Mouse (Mus musculus): ENCODE measurements at regions not wholly inside any gene's neighbourhood (a gene's known extent, or its start where the extent isn't known, plus 50 kb on each side); places are given as distances from the start of the nearest gene placed in this dataset.

- intact Hi-C loops (cut with DNase I) = no loop called here
- DNase-seq = no peak
These were observed 1039.1 kb downstream of the Slc22a22 start for GRCm38 (mm10) chr15:56438370-56438769.

- intact Hi-C loops (cut with DNase I) = no loop called here
These were observed 1041.3 kb downstream of the Slc22a22 start for GRCm38 (mm10) chr15:56436131-56436530.

GRCm38 (mm10) chr15:56425986-56426385, 1051.4 kb downstream of the Slc22a22 start:
- intact Hi-C loops (cut with DNase I) = no loop called here

More at GRCm38 (mm10) chr15:56436131-56436530, 1041.3 kb downstream of the Slc22a22 start:
- no peak for DNase-seq

GRCm38 (mm10) chr15:56420681-56421080, 1056.7 kb downstream of the Slc22a22 start:
- intact Hi-C loops (cut with DNase I) = no loop called here

More at GRCm38 (mm10) chr15:56425986-56426385, 1051.4 kb downstream of the Slc22a22 start:
- no peak for DNase-seq

GRCm38 (mm10) chr15:56391982-56392381, 1085.4 kb downstream of the Slc22a22 start:
- intact Hi-C loops (cut with DNase I) = no loop called here
- no peak for DNase-seq

More at GRCm38 (mm10) chr15:56420681-56421080, 1056.7 kb downstream of the Slc22a22 start:
- DNase-seq = no peak

- DNase-seq = no peak
- intact Hi-C loops (cut with DNase I) = no loop called here
These were observed 1098.9 kb downstream of the Slc22a22 start for GRCm38 (mm10) chr15:56378511-56378910.

- no peak for DNase-seq
- intact Hi-C loops (cut with DNase I) = no loop called here
These were observed 1126.5 kb downstream of the Slc22a22 start for GRCm38 (mm10) chr15:56350903-56351302.

DNA sequence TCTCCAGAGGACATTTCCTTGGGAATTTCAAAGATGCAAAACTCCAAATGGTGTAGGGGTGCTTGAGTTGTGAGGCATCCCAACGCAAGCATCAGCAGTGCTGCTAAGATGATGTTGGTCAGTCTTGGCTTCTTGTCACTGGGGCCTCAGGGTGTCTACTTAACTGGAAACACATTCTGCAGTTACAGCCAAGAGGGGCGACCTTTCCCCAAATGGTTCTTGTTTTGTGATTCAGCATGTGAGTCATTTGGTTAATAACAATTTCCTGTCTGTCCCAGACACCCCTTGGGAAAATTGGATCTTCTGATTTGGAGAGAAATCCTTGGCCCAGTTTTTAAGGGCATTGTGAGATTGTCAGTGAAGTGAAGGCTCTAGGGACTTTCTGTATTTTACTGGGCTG, 1131.3 kb downstream of the Slc22a22 start:
- intact Hi-C loops (cut with DNase I) = no loop called here
- no peak for DNase-seq

- intact Hi-C loops (cut with DNase I) = no loop called here
- DNase-seq = no peak
These were observed 1132.5 kb downstream of the Slc22a22 start for GRCm38 (mm10) chr15:56344973-56345372.

GRCm38 (mm10) chr15:56344304-56344932, 1133.0 kb downstream of the Slc22a22 start:
- DNase-seq = no peak
- intact Hi-C loops (cut with DNase I) = no loop called here

DNA sequence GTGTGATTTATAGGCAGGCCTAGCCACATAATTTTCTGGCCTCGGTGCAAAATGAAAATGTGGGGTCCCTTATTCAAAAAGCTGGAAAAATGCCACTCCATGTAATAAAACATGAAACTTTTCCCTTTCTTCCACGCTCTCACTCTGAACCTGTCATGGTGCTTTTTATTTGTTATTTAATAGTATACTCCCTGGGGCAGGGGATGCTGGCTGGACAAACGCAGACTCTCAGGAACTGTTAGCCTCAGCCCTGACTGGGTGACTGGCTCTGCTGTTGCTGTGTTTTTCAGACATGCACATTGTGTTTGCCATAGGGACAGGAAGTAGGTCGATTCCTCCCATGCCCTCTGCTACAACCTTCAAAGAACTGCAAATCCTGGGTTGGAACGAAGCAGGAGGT, 1139.5 kb downstream of the Slc22a22 start:
- intact Hi-C loops (cut with DNase I) = loop anchor here (2.0 to 10.0 kb wide), 3 partner anchors 407 to 1171 kb away; no protein-coding TSS in a partner anchor
- no peak for DNase-seq

DNA sequence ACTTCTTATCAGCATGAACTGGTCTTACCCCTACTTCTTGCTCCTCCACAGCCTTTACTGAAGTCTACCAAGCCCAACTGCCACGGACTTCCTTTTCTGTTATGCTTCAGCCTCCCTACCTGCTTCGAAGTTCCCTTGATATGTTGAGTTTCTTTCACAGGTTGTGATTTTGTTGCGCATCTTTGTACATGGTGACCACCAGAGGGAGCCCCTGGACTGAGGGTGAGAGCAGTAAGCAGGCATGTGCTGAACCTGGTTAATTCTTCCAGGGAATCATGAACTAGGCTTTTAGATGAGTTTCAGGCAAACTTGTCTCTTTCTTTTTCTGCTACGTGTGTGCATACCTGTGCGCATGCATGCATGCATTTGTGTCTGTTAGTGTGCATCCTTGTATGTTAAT, 1141.0 kb downstream of the Slc22a22 start:
- DNase-seq = peak; percentile 17 to 48
- intact Hi-C loops (cut with DNase I) = loop anchor here (2.0 to 10.0 kb wide), 3 partner anchors 408 to 1172 kb away; no protein-coding TSS in a partner anchor

DNA sequence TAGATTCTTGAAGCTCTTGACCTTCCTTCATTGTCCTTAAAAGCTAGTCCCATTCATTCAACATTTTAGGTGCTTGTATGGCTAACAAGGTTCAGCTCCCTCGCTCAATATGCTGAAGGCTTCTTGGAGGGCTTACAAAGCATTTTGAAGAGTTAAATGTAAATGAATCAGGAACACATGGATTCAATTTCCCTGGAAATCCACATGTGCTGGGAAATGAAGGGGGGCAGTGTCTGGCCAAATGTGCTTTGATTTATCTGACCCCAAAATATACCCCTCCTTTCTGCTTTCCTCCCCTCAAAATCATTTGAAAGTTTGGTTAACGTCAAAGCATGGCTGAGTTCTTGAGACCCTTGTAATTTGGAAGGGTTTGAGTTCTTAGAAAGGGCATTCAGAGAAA, 1142.4 kb downstream of the Slc22a22 start:
- DNase-seq = no peak
- intact Hi-C loops (cut with DNase I) = loop anchor here (10.0 kb wide), 2 partner anchors 410 to 520 kb away; no protein-coding TSS in a partner anchor

DNA sequence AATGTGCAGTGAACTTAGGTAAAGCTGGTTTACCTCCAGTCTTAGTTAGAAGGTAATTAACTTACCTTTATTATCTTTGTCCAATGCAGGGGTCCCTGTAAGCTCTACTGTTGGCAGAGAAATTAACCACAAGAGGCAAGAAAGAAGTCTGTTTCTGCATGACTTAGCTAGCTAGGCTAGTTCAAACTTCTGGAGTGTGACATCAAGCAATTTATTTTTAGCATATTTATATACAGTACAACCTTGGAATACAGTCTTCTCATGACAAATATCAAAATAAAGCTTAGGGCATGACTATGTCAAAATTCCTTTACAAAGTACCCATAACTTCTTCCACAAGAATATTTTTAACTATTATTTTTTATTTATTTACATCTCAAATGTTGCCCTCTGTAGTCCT, 1156.9 kb downstream of the Slc22a22 start:
- no peak for DNase-seq
- intact Hi-C loops (cut with DNase I) = no loop called here

DNA sequence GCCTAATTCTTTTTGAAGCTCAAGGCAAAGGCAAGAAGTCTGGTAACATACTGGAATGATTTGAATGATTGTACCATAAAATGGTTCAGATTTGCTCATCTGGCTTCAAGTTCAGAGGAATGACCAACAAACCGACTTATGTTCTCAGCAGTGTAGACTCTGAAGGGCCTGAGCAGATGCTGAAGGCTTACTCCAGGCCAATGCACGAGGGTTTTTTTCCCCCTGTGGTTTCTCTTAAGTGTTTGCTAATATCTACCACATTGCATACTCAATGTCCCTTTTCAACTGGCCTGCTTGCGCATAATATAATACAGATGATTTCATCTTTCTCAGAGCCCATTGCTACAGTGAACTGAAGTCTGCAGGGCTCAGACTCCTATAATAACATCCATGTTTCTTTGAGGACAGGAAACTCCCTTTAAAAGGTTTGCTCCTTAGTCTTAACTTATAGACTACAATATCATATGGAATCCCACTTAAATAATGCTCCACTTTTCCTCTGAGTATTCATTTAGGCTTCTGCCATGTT, 1182.5 kb downstream of the Slc22a22 start:
- DNase-seq = no peak
- intact Hi-C loops (cut with DNase I) = no loop called here

- peak; percentile 22 to 25 for DNase-seq
- intact Hi-C loops (cut with DNase I) = no loop called here
These were observed 1198.7 kb downstream of the Slc22a22 start for GRCm38 (mm10) chr15:56278622-56279301.

DNA sequence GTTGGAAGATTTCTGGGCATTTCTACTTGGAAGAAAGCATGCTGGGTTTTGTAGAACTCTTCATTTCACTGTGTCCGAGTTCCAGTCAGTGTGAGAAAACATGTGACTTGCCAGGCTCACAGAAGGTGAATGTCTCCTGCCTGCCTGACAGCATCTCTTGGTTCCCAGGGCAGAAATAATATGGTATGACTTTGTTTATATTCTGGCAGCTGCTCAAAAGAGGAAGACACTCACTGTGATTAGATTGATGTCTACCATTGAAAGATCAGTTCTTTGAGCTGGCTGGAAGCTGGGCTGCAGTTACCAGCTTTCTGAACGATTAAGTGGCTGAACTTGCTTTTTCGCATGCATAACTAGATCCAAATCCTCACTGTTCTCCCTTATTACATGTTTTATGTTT, 1199.4 kb downstream of the Slc22a22 start:
- DNase-seq = no peak
- intact Hi-C loops (cut with DNase I) = no loop called here

- intact Hi-C loops (cut with DNase I) = no loop called here
- no peak for DNase-seq
These were observed 1228.7 kb downstream of the Slc22a22 start for GRCm38 (mm10) chr15:56248731-56249130.

DNA sequence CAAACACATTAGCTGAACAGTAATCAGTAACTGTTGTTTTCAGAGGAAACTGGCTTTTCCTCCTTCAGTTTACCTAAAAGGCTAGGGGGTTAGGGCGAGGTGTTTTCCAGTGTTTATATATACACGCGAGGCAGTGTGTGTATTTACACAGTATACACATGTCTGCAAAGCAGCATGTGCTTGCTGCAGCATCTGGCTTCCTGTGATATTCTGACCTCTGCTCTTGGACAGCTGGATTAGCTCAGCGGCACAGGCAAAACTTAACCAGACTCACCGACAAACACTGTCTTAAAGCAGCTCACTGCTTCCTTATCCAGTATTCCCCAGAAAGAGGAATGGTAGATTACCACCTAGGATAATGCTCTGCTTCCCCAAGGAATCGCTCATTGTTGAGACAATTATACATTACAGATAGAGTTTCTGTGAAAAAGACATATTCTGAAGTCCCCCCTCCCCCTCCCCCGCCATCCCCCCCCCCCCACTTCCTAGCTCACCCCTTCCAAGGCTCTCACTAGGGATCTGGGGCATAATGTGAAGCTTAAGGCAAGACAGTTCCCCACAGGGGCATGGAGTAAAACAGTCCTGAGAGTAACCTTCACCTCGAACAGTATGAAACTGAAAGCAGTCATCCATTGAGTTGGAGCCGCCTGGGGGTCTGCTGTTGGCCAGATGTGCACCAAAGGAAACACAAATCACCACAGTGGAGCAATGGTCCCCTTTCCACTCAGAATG, 1233.3 kb downstream of the Slc22a22 start:
- DNase-seq = no peak
- intact Hi-C loops (cut with DNase I) = no loop called here

DNA sequence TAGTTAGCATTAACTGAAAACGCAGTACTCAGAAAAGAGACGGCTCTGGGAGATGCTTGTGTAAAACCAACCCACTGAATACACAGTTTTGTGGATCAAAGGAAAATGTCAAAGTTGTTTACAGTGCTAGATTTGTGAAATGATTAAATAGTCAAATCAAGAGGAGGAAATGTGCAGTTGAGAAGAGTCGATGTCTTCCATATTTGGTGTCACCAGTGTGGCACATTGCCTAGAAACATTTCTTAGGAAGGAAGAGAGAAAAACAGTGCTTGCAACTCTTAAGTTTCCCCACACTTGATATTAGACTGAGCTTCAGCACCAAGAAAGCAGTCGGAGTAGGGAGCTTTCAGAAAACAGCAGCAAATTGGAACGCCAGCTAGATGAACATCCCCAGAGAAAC, 1274.9 kb downstream of the Slc22a22 start:
- no peak for DNase-seq
- intact Hi-C loops (cut with DNase I) = no loop called here

DNA sequence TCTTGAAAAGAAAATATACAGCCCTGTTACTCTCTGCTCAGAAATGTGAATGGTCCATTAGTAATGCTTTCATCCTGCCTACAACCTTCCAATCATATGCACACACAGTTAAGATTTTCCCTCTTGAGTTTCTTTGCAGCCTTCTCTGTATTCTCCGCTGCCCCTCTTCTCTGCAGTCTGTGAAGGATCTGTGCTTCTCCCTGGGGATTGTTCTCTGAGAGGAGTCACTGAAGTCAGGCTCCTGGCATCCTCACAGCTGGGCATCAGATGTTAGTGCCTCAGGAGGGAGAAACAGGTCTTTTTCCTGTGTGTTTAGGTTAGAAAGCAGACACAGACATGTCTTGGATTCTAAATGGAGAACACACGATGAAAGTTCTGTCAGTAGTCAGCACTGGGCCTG, 1278.1 kb downstream of the Slc22a22 start:
- no peak for DNase-seq
- intact Hi-C loops (cut with DNase I) = no loop called here
